Mouse (Mus musculus) heart, embryonic 16.5 days (tissue): ENCODE measurements around the gene Tspan14. TPM values are rescaled to one million over a fixed set of nuclear protein-coding genes. Genes with fewer than 3 reads are reported as not detected.

Experiments used
- ATAC-seq: fragments of 200-750 bp; cut with Nextera tagmentation; replicated peaks from 2 replicates; pipeline ENCODE4 v1.8.0; 2017; ENCODE audit warnings: moderate number of reproducible peaks; ENCODE audit not compliant: insufficient read depth, low FRiP score; ENCODE audit errors: extremely low read depth
- H3K27ac ChIP-seq: fragments of 300-500 bp; sonication (generic); 2 replicates; pipeline ENCODE4 v1.5.1; 2014; ENCODE audit warnings: mild to moderate bottlenecking, low read length, control low read depth, moderate library complexity
- H3K27me3 ChIP-seq: fragments of 300-500 bp; sonication (generic); 2 replicates; pipeline ENCODE4 v1.6.1; 2014; ENCODE audit warnings: low read length, mixed read lengths; ENCODE audit not compliant: control insufficient read depth, insufficient read depth
- H3K36me3 ChIP-seq: fragments of 300-500 bp; sonication (generic); 2 replicates; pipeline ENCODE4 v1.6.1; 2014; ENCODE audit not compliant: control insufficient read depth, insufficient read depth
- H3K4me1 ChIP-seq: fragments of 300-500 bp; sonication (generic); 2 replicates; pipeline ENCODE4 v1.6.1; 2014; ENCODE audit warnings: low read length, mixed read lengths; ENCODE audit not compliant: control insufficient read depth, insufficient read depth
- H3K4me2 ChIP-seq: fragments of 300-500 bp; sonication (generic); 2 replicates; pipeline ENCODE4 v1.6.1; 2014; ENCODE audit warnings: low read depth, mild to moderate bottlenecking, control low read depth, low read length
- H3K4me3 ChIP-seq: fragments of 300-500 bp; sonication (generic); 2 replicates; pipeline ENCODE4 v1.5.1; 2014; ENCODE audit warnings: mild to moderate bottlenecking, control low read depth, low read length
- H3K9ac ChIP-seq: fragments of 300-500 bp; sonication (generic); 2 replicates; pipeline ENCODE4 v1.6.1; 2014; ENCODE audit warnings: low read length, control low read depth
- H3K9me3 ChIP-seq: fragments of 300-500 bp; sonication (generic); replicated peaks from 2 replicates; pipeline ENCODE4 v1.6.1; 2016; ENCODE audit warnings: low read length; ENCODE audit not compliant: control insufficient read depth
- WGBS: fragments of 180-500 bp; shearing (Covaris S2); extraction: QIAGEN DNeasy Blood & Tissue Kit; methylation state at CpG from one replicate; pipeline ENCODE4 v1.1.7; 2014; 5-methylcytosine and 5-hydroxymethylcytosine counted together
- polyA plus RNA-seq: library from polyadenylated mRNA; unstranded; fragments of >200 nt; fragmentation: Nextera tagmentation; extraction: Ambion mirVana; gene quantifications from 2 replicates; pipeline ENCODE4 v1.2.1, GENCODE M21; 2015

The Tspan14 gene
- polyA plus RNA-seq, 1 experiment from 2014 or later: 46.1 TPM

DNA sequence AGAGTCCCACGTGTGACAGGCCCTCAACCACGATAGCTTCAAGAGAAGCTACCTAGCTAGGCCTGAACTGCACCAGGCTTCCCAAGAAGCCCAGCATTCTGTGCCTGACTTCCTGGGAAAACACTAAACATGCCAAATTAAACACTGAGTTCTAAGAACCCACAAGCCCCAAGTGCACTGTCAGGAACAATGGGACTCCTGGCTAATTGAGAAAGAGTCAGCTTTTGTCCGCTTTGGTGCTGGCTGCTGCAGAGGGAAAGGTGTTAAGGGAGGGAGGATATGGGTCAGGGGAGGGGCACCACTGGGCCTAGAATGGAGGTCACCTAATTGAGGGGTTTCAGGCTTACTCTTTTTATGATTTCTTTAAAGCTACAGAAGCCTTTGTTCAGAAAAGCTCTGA, 17.6 kb downstream of the Tspan14 start:
- H3K4me1 ChIP-seq: peaks cover 36% of the 10 kb centered on the region

DNA sequence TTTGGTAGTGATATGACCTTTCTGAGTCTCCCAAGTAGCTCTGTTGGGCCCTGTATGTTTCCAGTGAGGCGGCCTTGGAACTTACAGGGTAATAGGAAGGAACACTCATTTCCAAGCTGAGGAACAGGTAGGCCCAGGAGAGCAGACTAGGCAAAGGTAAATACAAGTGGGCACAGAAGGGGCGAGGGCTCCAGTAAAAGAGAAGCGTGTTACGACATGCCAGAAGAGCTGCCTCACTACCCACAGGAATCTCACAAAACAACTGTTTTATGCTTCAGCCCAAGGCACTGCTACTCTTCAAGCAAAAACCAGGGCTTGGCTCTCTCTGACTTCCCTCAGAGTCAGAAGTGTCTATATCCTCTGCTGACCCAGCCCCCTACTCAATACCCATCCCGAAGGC, 18.1 kb downstream of the Tspan14 start:
- no peak for ATAC-seq
- H3K27me3 ChIP-seq: no peaks in the 10 kb centered on the region
- H3K4me3 ChIP-seq: no peak overlapping the region
- no peak overlapping the region; the same call in 1 of the 2 replicates for H3K4me2 ChIP-seq
- H3K36me3 ChIP-seq: no peaks in the 10 kb centered on the region
- 87% methylated on average over 5 of the region's 5 CpGs for WGBS
- peak overlapping the region; percentile 78 for H3K27ac ChIP-seq
- peaks cover 30% of the 10 kb centered on the region for H3K4me1 ChIP-seq
- no peak overlapping the region for H3K9ac ChIP-seq
- no peaks in the 10 kb centered on the region for H3K9me3 ChIP-seq

More for the DNA sequence above, 17.6 kb downstream of the Tspan14 start:
- H3K36me3 ChIP-seq: no peaks in the 10 kb centered on the region
- H3K27me3 ChIP-seq: no peaks in the 10 kb centered on the region
- H3K4me2 ChIP-seq: no peak overlapping the region
- no peak overlapping the region for H3K9ac ChIP-seq
- H3K27ac ChIP-seq: peak overlapping the region; percentile 78
- WGBS: 57% methylated on average over 3 of the region's 3 CpGs
- ATAC-seq: no peak
- H3K9me3 ChIP-seq: no peaks in the 10 kb centered on the region
- H3K4me3 ChIP-seq: no peak overlapping the region

GRCm38 (mm10) chr14:40947431-40948394, 18.9 kb downstream of the Tspan14 start:
- Histone ChIP-seq H3K4me1 (peaks cover 26% of the 10 kb centered on the region), H3K27ac (peak overlapping the region; percentile 78), H3K9ac (no peak overlapping the region), H3K36me3 (no peaks in the 10 kb centered on the region), H3K4me2 (peak overlapping the region; percentile 33), H3K27me3 (no peaks in the 10 kb centered on the region), H3K4me3 (0 out of 2 replicates have a peak overlapping the region, but pooled peaks have one; percentile 4), H3K9me3 (no peaks in the 10 kb centered on the region)
- no peak; the same call in 1 of the 2 replicates for ATAC-seq
- WGBS: 37% methylated on average over 14 of the region's 14 CpGs

DNA sequence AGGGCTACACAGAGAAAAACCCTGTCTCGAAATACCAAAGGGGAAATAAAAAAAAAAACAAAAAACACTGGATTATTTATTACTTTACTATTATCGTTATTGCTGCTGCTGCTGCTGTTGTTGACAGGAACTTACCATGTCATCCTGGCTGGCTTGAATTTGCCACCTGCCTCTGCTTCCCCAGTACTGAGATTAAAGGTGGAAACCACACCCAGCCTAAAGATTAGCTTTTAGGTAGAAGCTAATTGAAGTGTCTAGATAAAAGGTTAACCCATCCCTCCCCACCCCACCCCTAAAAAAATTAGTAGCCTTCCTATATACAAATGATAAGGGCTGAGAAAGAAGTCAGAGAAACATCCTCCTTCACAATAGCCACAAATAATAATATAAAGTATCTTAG, 22.8 kb downstream of the Tspan14 start:
- Histone ChIP-seq H3K27me3 (no peaks in the 10 kb centered on the region), H3K4me1 (peaks cover 25% of the 10 kb centered on the region), H3K9ac (no peak overlapping the region), H3K4me2 (no peak overlapping the region), H3K9me3 (no peaks in the 10 kb centered on the region), H3K36me3 (no peaks in the 10 kb centered on the region), H3K4me3 (no peak overlapping the region), H3K27ac (no peak overlapping the region)
- 74% methylated on average over 2 of the region's 2 CpGs for WGBS
- ATAC-seq: no peak

DNA sequence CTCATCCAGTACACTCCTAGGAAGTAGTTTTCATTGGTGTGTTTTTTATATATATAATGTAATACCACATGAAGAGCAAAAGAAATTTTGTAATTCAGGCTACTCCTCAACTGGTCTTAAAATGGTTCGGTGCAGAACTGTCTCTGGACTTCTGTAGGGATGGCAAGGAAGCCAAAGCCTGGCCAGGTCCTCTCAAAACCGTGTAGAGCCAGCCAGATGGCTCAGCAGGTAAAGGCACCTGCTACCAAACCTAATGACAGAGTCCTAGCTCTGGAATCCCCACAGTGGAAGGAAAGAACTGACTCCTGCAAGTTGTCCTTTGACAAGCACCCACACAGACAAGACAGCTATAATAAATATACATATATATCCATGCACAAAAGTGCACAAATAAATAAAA, 24.2 kb downstream of the Tspan14 start:
- Histone ChIP-seq H3K9me3 (no peaks in the 10 kb centered on the region), H3K4me2 (no peak overlapping the region), H3K4me1 (peaks cover 11% of the 10 kb centered on the region), H3K27me3 (no peaks in the 10 kb centered on the region), H3K27ac (no peak overlapping the region), H3K36me3 (no peaks in the 10 kb centered on the region), H3K4me3 (no peak overlapping the region), H3K9ac (no peak overlapping the region)
- ATAC-seq: no peak
- WGBS: 75% methylated on average over 2 of the region's 2 CpGs

DNA sequence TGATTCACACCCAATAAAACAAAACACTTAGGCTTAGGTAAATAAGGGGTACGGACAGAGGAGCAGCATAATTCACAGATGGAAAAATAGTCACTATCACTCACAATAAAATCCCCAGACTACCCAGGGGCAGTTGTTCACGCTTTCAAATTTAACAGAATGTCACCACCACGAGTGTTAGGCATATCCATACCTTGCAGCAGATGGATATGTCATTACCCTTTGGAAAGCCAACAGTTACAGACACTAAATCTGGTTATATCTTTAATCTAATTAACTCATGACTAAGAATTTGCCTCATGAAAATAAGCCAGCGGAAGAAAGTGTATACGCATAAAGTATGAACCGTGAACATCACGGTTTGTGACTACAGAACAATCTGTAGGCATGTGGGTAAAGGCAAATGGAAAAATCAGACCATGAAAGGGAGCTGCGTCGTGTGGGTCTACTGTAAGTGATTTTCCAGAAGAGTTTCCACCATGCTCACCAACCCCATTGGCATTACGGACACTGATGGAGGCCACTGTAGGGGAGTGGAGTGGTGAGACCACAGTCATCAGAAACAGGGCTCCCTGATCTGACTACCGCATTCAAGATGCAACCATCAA, 28.1 kb downstream of the Tspan14 start:
- no peak overlapping the region for H3K4me3 ChIP-seq
- no peak overlapping the region for H3K4me2 ChIP-seq
- 85% methylated on average over 11 of the region's 11 CpGs for WGBS
- no peaks in the 10 kb centered on the region for H3K27me3 ChIP-seq
- H3K9me3 ChIP-seq: no peaks in the 10 kb centered on the region
- H3K4me1 ChIP-seq: peaks cover 27% of the 10 kb centered on the region
- H3K9ac ChIP-seq: no peak overlapping the region
- H3K27ac ChIP-seq: no peak overlapping the region
- H3K36me3 ChIP-seq: no peaks in the 10 kb centered on the region
- no peak for ATAC-seq

DNA sequence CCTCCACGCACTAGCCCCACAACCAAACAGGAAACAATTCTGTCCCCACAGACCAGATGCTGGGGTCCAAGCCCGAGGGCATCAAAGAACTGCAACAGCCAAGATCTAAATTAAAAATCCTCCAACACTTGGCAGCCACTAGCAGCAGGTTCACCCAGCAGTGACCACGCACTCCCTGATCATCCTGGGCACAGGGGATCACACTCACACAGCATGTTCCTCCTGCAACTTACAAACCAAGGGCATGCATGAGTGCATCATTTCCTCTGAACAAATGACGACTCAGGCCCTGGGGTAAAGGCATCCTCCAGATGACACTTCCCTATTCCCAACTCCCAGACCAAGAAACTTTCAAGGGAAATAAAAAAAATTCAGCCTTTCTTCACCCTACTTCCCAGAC, 29.6 kb downstream of the Tspan14 start:
- Histone ChIP-seq H3K4me2 (no peak overlapping the region), H3K9ac (no peak overlapping the region), H3K4me3 (no peak overlapping the region), H3K36me3 (no peaks in the 10 kb centered on the region), H3K27ac (no peak overlapping the region), H3K27me3 (no peaks in the 10 kb centered on the region), H3K9me3 (no peaks in the 10 kb centered on the region), H3K4me1 (peaks cover 27% of the 10 kb centered on the region)
- 64% methylated on average over 4 of the region's 4 CpGs for WGBS
- no peak for ATAC-seq

GRCm38 (mm10) chr14:40935481-40935880, 31.1 kb downstream of the Tspan14 start:
- 77% methylated on average over 1 of the region's 1 CpGs for WGBS
- no peaks in the 10 kb centered on the region for H3K27me3 ChIP-seq

GRCm38 (mm10) chr14:40935054-40935453, 31.6 kb downstream of the Tspan14 start:
- Histone ChIP-seq H3K9me3 (no peaks in the 10 kb centered on the region), H3K4me1 (peaks cover 31% of the 10 kb centered on the region), H3K36me3 (no peaks in the 10 kb centered on the region), H3K4me2 (no peak overlapping the region), H3K9ac (no peak overlapping the region), H3K27me3 (no peaks in the 10 kb centered on the region), H3K4me3 (no peak overlapping the region), H3K27ac (0 out of 2 replicates have a peak overlapping the region, but pooled peaks have one; percentile 21)
- no peak for ATAC-seq
- 43% methylated on average over 2 of the region's 2 CpGs for WGBS

More at GRCm38 (mm10) chr14:40935481-40935880, 31.1 kb downstream of the Tspan14 start:
- no peak for ATAC-seq
- Histone ChIP-seq H3K9ac (no peak overlapping the region), H3K4me2 (no peak overlapping the region), H3K27ac (no peak overlapping the region), H3K4me1 (peaks cover 34% of the 10 kb centered on the region), H3K36me3 (no peaks in the 10 kb centered on the region), H3K4me3 (no peak overlapping the region), H3K9me3 (no peaks in the 10 kb centered on the region)
